Mouse (Mus musculus): ENCODE measurements at regions not wholly inside any gene's neighbourhood (a gene's known extent, or its start where the extent isn't known, plus 50 kb on each side); places are given as distances from the start of the nearest gene placed in this dataset.

DNA sequence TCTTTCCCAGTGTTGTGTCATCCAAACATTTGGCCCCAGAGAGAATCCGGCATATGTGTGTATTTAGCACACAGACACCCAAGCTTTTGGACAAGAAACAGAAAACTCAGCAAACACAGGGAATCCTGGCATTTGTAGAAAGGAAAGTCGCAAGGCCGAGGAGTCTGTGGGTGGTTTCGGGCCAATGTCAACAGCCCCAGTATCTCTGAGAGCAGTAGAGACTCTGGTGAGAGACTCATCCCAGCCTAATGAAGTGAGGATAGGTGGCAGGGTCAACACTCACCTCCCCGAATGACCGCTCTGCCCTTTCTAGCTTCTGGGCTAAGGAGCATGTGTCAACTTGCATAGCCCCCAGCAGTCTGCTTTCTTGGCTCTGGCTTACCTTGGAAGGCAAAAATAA, 52.9 kb upstream of the Fam180a start:
- no peak overlapping the region for H3K4me2 ChIP-seq
- H3K9me3 ChIP-seq (replicated peaks), result no peaks in the 10 kb centered on the region
- H3K27me3 ChIP-seq, result no peaks in the 10 kb centered on the region
- no peak for ATAC-seq (replicated peaks; ENCODE audit: insufficient number of reproducible peaks, insufficient read depth, low FRiP score, low read depth)
- WGBS, result 83% methylated on average over 6 of the region's 6 CpGs
- peaks cover 6% of the 10 kb centered on the region; the same call in 1 of the 2 replicates for H3K4me1 ChIP-seq (replicated peaks)
- H3K27ac ChIP-seq, result no peak overlapping the region
- no peak overlapping the region for H3K4me3 ChIP-seq
- H3K36me3 ChIP-seq, result no peaks in the 10 kb centered on the region
- H3K9ac ChIP-seq, result no peak overlapping the region

DNA sequence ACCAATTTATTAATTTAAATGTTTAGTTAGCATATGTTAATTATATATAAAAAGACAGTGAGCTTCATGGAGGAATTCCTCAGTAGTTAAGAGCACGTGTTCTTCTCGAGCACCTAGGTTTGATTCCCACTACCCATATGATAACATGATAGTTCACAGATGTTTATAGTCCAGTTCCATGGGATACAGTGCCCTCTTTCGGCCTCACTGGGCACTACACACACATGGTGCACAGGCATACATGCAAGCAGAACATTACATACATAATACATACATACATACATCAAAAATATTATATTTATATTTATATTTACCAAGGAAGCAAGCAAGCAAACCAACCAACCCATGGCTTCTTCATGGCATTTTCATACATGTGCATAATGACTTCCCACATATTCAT, 51.6 kb upstream of the Fam180a start:
- H3K4me3 ChIP-seq, result no peak overlapping the region
- no peaks in the 10 kb centered on the region for H3K36me3 ChIP-seq
- ATAC-seq (replicated peaks; ENCODE audit: insufficient number of reproducible peaks, insufficient read depth, low FRiP score, low read depth), result no peak
- 89% methylated on average over 3 of the region's 3 CpGs for WGBS
- peaks cover 6% of the 10 kb centered on the region; the same call in 1 of the 2 replicates for H3K4me1 ChIP-seq (replicated peaks)
- no peak overlapping the region for H3K4me2 ChIP-seq
- no peaks in the 10 kb centered on the region for H3K27me3 ChIP-seq
- no peak overlapping the region for H3K9ac ChIP-seq
- H3K9me3 ChIP-seq (replicated peaks), result no peaks in the 10 kb centered on the region
- no peak overlapping the region for H3K27ac ChIP-seq

DNA sequence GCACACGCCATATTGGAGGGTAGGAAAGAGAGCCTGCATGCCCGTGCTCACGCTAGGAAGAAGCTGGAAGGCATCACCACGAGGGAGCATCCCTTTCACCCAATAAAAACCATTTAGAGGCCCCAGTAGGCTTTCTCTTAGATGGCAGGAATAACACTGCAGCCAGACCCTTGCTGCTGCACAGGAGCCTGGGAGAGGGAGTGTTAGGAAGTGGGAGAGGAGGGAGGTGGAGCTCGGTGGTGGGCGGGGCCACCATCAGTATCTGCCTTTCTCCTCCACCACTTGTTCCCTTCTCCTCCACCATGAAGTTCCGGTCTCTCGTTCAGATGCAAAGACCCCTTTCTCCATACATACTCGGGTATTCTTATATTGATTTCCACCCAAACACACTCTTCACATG, 50.6 kb upstream of the Fam180a start:
- ATAC-seq (replicated peaks; ENCODE audit: insufficient number of reproducible peaks, insufficient read depth, low FRiP score, low read depth), result no peak
- Histone ChIP-seq H3K9me3 (replicated peaks) (no peaks in the 10 kb centered on the region), H3K9ac (no peak overlapping the region), H3K4me3 (no peak overlapping the region), H3K27me3 (no peaks in the 10 kb centered on the region), H3K27ac (no peak overlapping the region), H3K4me1 (replicated peaks) (peaks cover 6% of the 10 kb centered on the region; the same call in 1 of the 2 replicates), H3K36me3 (no peaks in the 10 kb centered on the region), H3K4me2 (no peak overlapping the region)
- 69% methylated on average over 9 of the region's 9 CpGs for WGBS
